Mouse (Mus musculus) kidney, postnatal 25 days (tissue): ENCODE data around the gene Wdr54.

Source experiments
- DNase-seq, 2 experiments: peaks; one replicate each; pipeline ENCODE4 v3.0.0; 2021; ENCODE audit warnings: mixed read lengths in 2 of 2

Wdr54 gene

DNA sequence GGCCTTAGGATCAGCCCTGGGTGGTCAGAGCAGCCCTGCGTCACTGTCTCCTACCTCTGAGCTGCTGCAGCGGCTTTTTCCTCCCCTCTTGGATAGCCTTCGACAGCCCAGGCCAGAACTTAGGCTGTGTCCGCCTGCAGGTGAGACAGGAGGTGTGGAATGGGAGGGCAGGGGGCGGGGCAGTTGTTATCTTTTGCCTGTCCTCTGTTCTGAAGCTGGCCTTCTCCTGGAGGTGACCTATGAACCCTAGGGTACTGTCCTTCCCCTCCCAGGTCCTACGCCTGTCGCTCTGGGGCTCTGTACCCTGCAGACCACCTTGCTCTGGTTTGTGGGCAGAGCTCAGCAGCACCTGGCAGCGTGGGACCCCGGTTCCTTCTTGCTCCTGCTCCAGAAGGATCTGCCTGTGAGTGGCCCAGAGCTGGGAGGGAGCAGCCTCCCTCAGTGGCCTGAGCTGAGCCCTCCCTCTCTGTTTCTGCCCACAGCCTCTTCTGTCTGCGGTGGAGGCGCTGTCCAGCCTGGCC is 53.0 kb downstream of the Wdr54 start:
- DNase-seq, result no peak

- DNase-seq, result peak; percentile 67 to 83
Observed at GRCm38 (mm10) chr6:83101688-83102556, 54.3 kb downstream of the Wdr54 start.

- DNase-seq, result peak; percentile 94 to 96
Observed at GRCm38 (mm10) chr6:83101316-83101687, 54.9 kb downstream of the Wdr54 start, which contains the start of the genes Ccdc142 and Gm42688. TSS of gene Ccdc142 (plus strand) at chr6:83101601. TSS of gene Gm42688 (plus strand) at chr6:83101617.
